Mouse (Mus musculus): ENCODE data around the gene Fam83g. TPM values are rescaled to one million over a fixed set of nuclear protein-coding genes. Genes with fewer than 3 reads are reported as not detected.

Fam83g gene
- total and polyA plus RNA-seq, 2 experiments: 1.0 to 1.4 TPM

DNA sequence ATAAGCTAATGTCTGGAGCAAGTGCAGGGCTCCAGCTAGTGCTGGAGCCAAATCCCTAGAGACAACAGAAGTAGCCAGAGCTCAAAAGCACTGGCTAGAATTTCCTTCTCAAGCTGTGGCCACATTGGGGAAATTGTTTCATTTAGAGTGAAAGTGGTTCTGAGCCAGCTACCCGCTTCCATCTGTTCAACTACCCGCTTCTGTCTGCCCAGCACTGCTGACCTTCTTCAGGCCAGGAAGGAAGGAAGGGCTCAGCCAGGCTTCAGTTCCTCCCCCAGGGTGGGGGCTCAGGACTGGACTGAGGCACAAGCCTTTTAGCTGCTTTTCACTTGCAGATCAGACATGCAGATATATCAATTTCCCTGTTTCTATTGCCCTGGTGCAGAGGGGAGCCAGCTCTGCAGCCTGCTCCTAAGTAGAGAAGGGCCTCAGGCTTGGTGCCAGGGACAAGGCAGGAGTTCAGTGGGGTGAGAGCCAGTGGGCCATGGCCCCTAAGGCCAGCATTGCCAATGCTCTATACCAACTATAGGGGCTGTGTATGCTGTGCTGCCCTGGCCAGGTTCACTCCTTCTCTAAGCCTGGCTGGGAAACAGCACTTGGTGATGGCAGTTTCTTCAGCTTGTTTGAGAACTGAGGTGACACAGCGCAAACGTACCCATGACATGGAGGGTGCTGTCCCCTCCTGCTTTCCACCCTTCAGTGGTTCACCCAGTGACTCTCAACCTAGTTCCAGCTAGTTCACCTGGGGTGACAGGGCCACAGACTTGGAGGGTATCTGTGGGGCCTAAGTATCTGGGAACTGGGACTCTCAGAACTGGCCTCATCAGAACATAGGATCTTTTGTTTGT is 24.7 kb upstream of the Fam83g start:
- H3K27ac ChIP-seq (replicated peaks; ENCODE audit: insufficient read depth, low read depth, low read length): no peak overlapping the region
- H3K4me1 ChIP-seq (ENCODE audit: control insufficient read depth, insufficient read depth, low read length): no peaks in the 10 kb centered on the region
- TF ChIP-seq CTCF (IDR thresholded peaks at IDR 0.05; ENCODE audit: low read depth, low read length): no peak
- TF ChIP-seq POLR2A (IDR thresholded peaks at IDR 0.05; ENCODE audit: extremely low read depth, insufficient read depth, low read length): no peak
- no peaks in the 10 kb centered on the region for H3K36me3 ChIP-seq (ENCODE audit: control insufficient read depth, insufficient read depth, low read length)
- H3K4me3 ChIP-seq (ENCODE audit: insufficient read depth, low read depth, low read length): no peak overlapping the region
- no peaks in the 10 kb centered on the region for H3K27me3 ChIP-seq (ENCODE audit: control insufficient read depth, insufficient read depth, low read length)
- H3K9ac ChIP-seq (ENCODE audit: low read depth, low read length): no peak overlapping the region
- no peak for DNase-seq (ENCODE audit: extremely low read depth, low read depth, low spot score)
- WGBS: 86% methylated on average over 4 of the region's 4 CpGs
- H3K79me2 ChIP-seq (ENCODE audit: control insufficient read depth, insufficient read depth, low read length): no peaks in the 10 kb centered on the region

DNA sequence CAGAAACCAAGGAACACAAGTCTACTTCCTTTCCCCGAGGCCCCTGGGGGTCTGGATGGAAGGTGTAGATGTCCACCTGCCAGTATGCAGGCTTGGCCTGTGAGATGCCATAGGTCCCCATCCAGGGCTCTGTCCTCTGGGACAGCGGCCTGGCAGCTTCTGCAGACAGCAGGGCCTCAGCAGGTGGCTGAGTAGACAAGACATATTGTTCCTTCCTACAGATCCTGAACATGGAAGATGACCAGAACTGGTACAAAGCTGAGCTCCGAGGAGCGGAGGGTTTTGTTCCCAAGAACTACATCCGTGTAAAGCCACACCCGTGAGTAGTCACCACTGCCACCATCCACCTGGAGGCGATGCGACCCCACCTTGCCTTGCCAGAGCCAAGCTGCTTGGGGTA is 23.9 kb upstream of the Fam83g start:
- H3K36me3 ChIP-seq (ENCODE audit: control insufficient read depth, insufficient read depth, low read length): no peaks in the 10 kb centered on the region
- no peak overlapping the region for H3K4me3 ChIP-seq (ENCODE audit: insufficient read depth, low read depth, low read length)
- H3K9ac ChIP-seq (ENCODE audit: low read depth, low read length): no peak overlapping the region
- H3K79me2 ChIP-seq (ENCODE audit: control insufficient read depth, insufficient read depth, low read length): no peaks in the 10 kb centered on the region
- H3K27ac ChIP-seq (replicated peaks; ENCODE audit: insufficient read depth, low read depth, low read length): no peak overlapping the region
- no peaks in the 10 kb centered on the region for H3K27me3 ChIP-seq (ENCODE audit: control insufficient read depth, insufficient read depth, low read length)
- 93% methylated on average over 8 of the region's 8 CpGs for WGBS
- DNase-seq (ENCODE audit: extremely low read depth, low read depth, low spot score): no peak
- no peaks in the 10 kb centered on the region for H3K4me1 ChIP-seq (ENCODE audit: control insufficient read depth, insufficient read depth, low read length)
- TF ChIP-seq CTCF (IDR thresholded peaks at IDR 0.05; ENCODE audit: low read depth, low read length) (no peak), POLR2A (IDR thresholded peaks at IDR 0.05; ENCODE audit: extremely low read depth, insufficient read depth, low read length) (no peak)

DNA sequence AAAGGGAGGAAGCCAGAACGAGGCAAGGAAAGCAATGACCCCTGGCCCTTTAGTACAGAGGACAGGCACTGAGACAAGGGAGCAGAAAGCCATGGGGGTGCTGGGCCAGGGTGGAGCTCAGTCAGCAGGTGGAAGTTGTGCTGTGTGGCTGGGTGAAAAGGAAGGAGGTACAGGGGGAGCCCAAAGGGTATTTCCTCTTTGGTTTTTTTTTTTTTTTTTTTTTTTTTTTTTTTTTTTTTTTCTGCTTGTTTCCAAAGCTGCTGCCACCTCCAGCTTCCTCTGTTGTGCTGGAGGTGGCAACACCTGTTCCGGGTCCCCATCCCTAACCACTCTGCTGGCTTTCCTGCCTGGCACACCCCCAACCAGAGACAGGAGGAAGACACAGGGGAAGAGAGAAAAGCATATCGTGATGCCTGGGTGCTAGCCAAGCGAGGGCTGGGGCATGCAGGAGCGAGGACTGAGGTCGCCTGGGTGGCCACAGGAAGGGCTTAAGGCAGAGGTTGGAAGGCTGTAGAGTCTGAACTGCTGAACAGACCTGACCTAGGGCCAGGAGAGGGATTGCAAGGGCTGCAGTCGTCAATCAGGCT is 23.0 kb upstream of the Fam83g start:
- no peak overlapping the region for H3K27ac ChIP-seq (replicated peaks; ENCODE audit: insufficient read depth, low read depth, low read length)
- TF ChIP-seq CTCF (IDR thresholded peaks at IDR 0.05; ENCODE audit: low read depth, low read length): no peak
- no peak for TF ChIP-seq POLR2A (IDR thresholded peaks at IDR 0.05; ENCODE audit: extremely low read depth, insufficient read depth, low read length)
- no peaks in the 10 kb centered on the region for H3K79me2 ChIP-seq (ENCODE audit: control insufficient read depth, insufficient read depth, low read length)
- 56% methylated on average over 7 of the region's 7 CpGs for WGBS
- H3K4me3 ChIP-seq (ENCODE audit: insufficient read depth, low read depth, low read length): no peak overlapping the region
- no peak for DNase-seq (ENCODE audit: extremely low read depth, low read depth, low spot score)
- no peaks in the 10 kb centered on the region for H3K36me3 ChIP-seq (ENCODE audit: control insufficient read depth, insufficient read depth, low read length)
- H3K4me1 ChIP-seq (ENCODE audit: control insufficient read depth, insufficient read depth, low read length): no peaks in the 10 kb centered on the region
- H3K27me3 ChIP-seq (ENCODE audit: control insufficient read depth, insufficient read depth, low read length): no peaks in the 10 kb centered on the region
- no peak overlapping the region for H3K9ac ChIP-seq (ENCODE audit: low read depth, low read length)

DNA sequence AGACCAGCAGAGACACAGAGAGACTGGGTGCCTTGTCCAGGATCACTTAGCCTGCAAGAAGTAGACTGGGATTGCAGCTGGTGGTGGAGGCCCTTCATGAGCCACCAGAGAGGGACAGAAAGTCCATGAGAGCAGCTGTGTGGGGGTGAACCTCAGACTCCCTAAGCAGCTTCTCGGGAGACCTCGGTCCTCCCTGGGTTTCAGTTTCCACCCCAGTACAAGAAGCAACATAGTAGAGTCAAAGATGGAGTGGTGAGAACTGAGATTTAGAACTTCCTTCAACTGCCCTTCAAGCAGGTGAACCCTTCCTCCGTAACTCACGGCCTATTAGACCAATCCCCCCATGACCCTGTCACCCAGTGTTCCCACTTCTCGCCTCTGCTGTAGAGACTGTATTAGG is 21.7 kb upstream of the Fam83g start:
- H3K36me3 ChIP-seq (ENCODE audit: control insufficient read depth, insufficient read depth, low read length): no peaks in the 10 kb centered on the region
- no peaks in the 10 kb centered on the region for H3K4me1 ChIP-seq (ENCODE audit: control insufficient read depth, insufficient read depth, low read length)
- DNase-seq (ENCODE audit: extremely low read depth, low read depth, low spot score): no peak
- H3K9ac ChIP-seq (ENCODE audit: low read depth, low read length): no peak overlapping the region
- 92% methylated on average over 5 of the region's 5 CpGs for WGBS
- TF ChIP-seq CTCF (IDR thresholded peaks at IDR 0.05; ENCODE audit: low read depth, low read length) (no peak), POLR2A (IDR thresholded peaks at IDR 0.05; ENCODE audit: extremely low read depth, insufficient read depth, low read length) (no peak)
- H3K27me3 ChIP-seq (ENCODE audit: control insufficient read depth, insufficient read depth, low read length): no peaks in the 10 kb centered on the region
- no peak overlapping the region for H3K27ac ChIP-seq (replicated peaks; ENCODE audit: insufficient read depth, low read depth, low read length)
- no peaks in the 10 kb centered on the region for H3K79me2 ChIP-seq (ENCODE audit: control insufficient read depth, insufficient read depth, low read length)
- H3K4me3 ChIP-seq (ENCODE audit: insufficient read depth, low read depth, low read length): no peak overlapping the region

DNA sequence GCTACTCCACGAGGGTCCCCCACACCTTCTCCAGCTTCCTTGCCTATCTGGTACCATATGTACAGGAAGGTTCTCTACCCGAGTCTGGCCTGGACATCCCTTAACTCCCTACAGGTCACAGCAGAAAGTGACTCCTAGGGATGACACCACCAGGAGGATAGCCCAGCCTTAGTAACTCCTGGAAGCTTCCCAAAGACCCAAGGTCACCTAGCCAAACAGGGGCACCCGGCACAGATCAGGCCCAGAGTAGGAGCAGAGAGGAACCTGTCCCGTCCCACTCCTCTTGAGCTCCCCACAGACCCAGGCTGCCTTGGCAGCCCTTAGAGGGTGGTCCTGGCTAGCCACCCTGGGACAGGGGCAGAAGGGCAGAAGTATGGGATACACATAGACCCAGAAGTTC is 18.5 kb upstream of the Fam83g start:
- Histone ChIP-seq H3K9ac (ENCODE audit: low read depth, low read length) (no peak overlapping the region), H3K4me3 (ENCODE audit: insufficient read depth, low read depth, low read length) (no peak overlapping the region), H3K79me2 (ENCODE audit: control insufficient read depth, insufficient read depth, low read length) (no peaks in the 10 kb centered on the region), H3K27me3 (ENCODE audit: control insufficient read depth, insufficient read depth, low read length) (no peaks in the 10 kb centered on the region), H3K27ac (replicated peaks; ENCODE audit: insufficient read depth, low read depth, low read length) (no peak overlapping the region), H3K36me3 (ENCODE audit: control insufficient read depth, insufficient read depth, low read length) (no peaks in the 10 kb centered on the region), H3K4me1 (ENCODE audit: control insufficient read depth, insufficient read depth, low read length) (no peaks in the 10 kb centered on the region)
- WGBS: 73% methylated on average over 4 of the region's 4 CpGs
- DNase-seq (ENCODE audit: extremely low read depth, low read depth, low spot score): no peak
- no peak for TF ChIP-seq CTCF (IDR thresholded peaks at IDR 0.05; ENCODE audit: low read depth, low read length)
- no peak for TF ChIP-seq POLR2A (IDR thresholded peaks at IDR 0.05; ENCODE audit: extremely low read depth, insufficient read depth, low read length)
